Mouse (Mus musculus) ovary, adult 2 months (tissue): Measurements from ENCODE around the gene Gm43064. TPM values are rescaled to one million over a fixed set of nuclear protein-coding genes. Genes with fewer than 3 reads are reported as not detected.

Experiments
- polyA plus RNA-seq: library from polyadenylated mRNA; depleted of rRNA; stranded (reverse); fragments of >200 nt; gene quantifications from 2 replicates; pipeline ENCODE4 v1.2.3, GENCODE M21; 2012; rRNA removed

Gene Gm43064
- 0.33 and 0.59 TPM in 2 replicates for polyA plus RNA-seq

GRCm38 (mm10) chr3:103808891-103809798 lies at the start of gene Gm43064, which contains the start of the genes Dclre1b and Ap4b1:
Gene Gm43064, plus strand, starts transcription at chr3:103809573.
Gene Dclre1b, minus strand, starts transcription at chr3:103809444.
Gene Ap4b1, plus strand, starts transcription at chr3:103809520.

DNA sequence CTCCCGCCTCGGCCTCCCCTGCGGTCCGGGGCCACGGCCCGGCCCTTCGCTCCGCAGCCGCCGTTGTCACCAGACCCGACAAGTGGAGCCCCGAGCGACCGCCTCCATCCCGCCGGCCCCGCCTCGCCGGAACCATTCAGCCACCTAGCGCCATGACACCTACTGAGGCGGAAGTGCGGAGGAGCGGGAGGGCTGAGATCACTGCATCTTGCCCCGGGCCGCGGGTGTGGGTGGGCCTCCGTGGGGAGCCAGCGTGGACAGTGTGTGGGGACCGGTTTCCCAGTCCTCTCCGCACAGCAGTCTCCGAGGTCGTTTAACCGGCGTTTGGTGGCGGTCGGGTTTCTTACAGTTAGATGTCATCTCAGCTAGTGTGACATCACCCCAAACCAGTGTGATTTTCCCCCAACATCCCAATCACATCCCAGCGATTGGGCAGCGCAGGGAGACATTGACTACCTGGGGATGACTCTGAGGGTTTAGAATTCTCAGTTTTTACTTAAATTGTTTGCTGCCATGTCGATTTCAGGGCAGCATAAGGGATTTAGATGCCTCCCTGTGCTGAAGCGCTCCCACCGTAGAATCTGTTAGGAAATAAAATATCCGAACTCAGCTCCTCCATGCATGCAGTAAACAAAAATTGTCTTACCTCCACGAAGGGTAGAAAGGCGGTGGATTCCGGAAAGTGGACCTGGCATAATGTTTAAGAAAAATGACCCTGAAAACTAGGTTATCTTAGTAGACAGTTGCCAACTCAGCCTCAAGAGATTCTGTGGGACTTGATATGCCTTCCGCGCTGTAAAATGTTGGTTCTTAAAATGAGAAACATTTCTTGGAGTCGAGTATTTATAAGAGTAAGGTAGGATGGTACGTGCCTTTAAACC lies 17.9 kb upstream of the Gm43064 start, which contains the start of gene Hipk1:
TSS of gene Hipk1 (minus strand) at position 334 of the 881 bp plus-strand sequence.

GRCm38 (mm10) chr3:103832426-103832825 lies 23.1 kb downstream of the Gm43064 start, which contains the start of gene Bcl2l15:
Gene Bcl2l15, plus strand, starts transcription at chr3:103832601.

GRCm38 (mm10) chr3:103858881-103859801 lies 49.8 kb downstream of the Gm43064 start, which contains the start of gene Ptpn22:
Gene Ptpn22, plus strand, starts transcription at chr3:103859795.

Other genes with a start within 250 kb of the Gm43064 start
- 1.6 and 1.8 TPM in 2 replicates for gene Syt6, start 234.3 kb upstream of the Gm43064 start, polyA plus RNA-seq
- gene Atg4a-ps, start 163.5 kb upstream of the Gm43064 start, polyA plus RNA-seq, result not detected in 2 replicates
- 37.9 and 39.1 TPM in 2 replicates for gene Olfml3, start 71.6 kb upstream of the Gm43064 start, polyA plus RNA-seq
- not detected in 2 replicates for gene Gm10964, start 70.2 kb upstream of the Gm43064 start, polyA plus RNA-seq
- 87.2 and 107 TPM in 2 replicates for gene Hipk1, start 18.0 kb upstream of the Gm43064 start, polyA plus RNA-seq
- 15.3 and 21.2 TPM in 2 replicates for gene Dclre1b, start 129 bp upstream of the Gm43064 start, polyA plus RNA-seq
- gene Ap4b1, start 53 bp upstream of the Gm43064 start, polyA plus RNA-seq, result 11.2 and 11.3 TPM in 2 replicates
- gene Bcl2l15, start 23.0 kb downstream of the Gm43064 start, polyA plus RNA-seq, result 0.56 and 1.1 TPM in 2 replicates
- gene Ptpn22, start 50.2 kb downstream of the Gm43064 start, polyA plus RNA-seq, result 6.1 and 10.6 TPM in 2 replicates
- gene Rsbn1, start 104.5 kb downstream of the Gm43064 start, polyA plus RNA-seq, result 5.5 and 8.9 TPM in 2 replicates
- 11.5 and 18.1 TPM in 2 replicates for gene Phtf1, start 158.5 kb downstream of the Gm43064 start, polyA plus RNA-seq